Mouse (Mus musculus): ENCODE results near the gene Nipa2. TPM values are rescaled to one million over a fixed set of nuclear protein-coding genes. Genes with fewer than 3 reads are reported as not detected.

The Nipa2 gene
- total and polyA plus RNA-seq, 3 experiments = 26.3 to 28.6 TPM; not detected in 1

GRCm38 (mm10) chr7:55956054-55956453 is 6.2 kb downstream of the Nipa2 start:
- Histone ChIP-seq H3K4me3 (ENCODE audit: control insufficient read depth in 1 of 2, insufficient read depth in 1 of 2, low read depth in 2 of 2, low read length in 2 of 2) (no peak overlapping the region), H3K4me1 (ENCODE audit: control insufficient read depth in 1 of 2, insufficient read depth in 2 of 2, low read length in 2 of 2) (peaks cover 0 to 7% of the 10 kb centered on the region in 2 experiments; a peak in 3 of 4 replicates), H3K9ac (ENCODE audit: control insufficient read depth, low read depth, low read length, poor library complexity, severe bottlenecking) (no peak overlapping the region), H3K27me3 (ENCODE audit: control insufficient read depth in 1 of 2, insufficient read depth in 2 of 2, low read length in 2 of 2) (no peaks in the 10 kb centered on the region), H3K79me2 (ENCODE audit: control insufficient read depth, insufficient read depth, low read length, poor library complexity) (peaks cover 34% of the 10 kb centered on the region), H3K36me3 (ENCODE audit: control insufficient read depth in 1 of 2, insufficient read depth in 2 of 2, low read length in 2 of 2) (peaks cover 0 to 36% of the 10 kb centered on the region in 2 experiments; a peak in 3 of 4 replicates), H3K9me3 (replicated peaks; ENCODE audit: insufficient read depth, low read length) (no peaks in the 10 kb centered on the region), H3K27ac (ENCODE audit: control insufficient read depth, low read depth, low read length) (no peak overlapping the region)
- TF ChIP-seq ZKSCAN1 (IDR thresholded peaks at IDR 0.05; ENCODE audit: low read depth, low read length) (no peak), HCFC1 (IDR thresholded peaks at IDR 0.05; ENCODE audit: low read depth, low read length) (no peak)
- DNase-seq (ENCODE audit: low read depth, low spot score) = no peak

DNA sequence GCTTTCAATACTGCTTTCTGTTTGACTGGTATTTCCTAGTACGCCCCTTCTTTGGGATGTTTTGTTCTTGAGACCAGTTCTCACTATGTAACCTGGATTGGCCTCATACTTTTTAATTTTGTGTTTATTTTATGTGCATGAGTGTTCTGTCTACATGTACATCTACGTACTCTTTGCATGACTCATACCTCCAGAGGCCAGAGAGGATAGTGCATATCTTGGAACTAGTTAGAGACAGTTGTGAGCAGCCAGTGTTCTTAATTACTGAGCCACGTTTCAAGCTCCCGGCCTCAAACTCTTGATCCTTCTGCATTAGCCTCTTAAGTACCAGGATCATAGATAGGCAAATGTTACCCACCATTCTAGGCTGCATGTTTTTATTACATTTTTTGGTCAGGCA is 23.9 kb downstream of the Nipa2 start:
- Histone ChIP-seq H3K27ac (ENCODE audit: control insufficient read depth, low read depth, low read length) (no peak overlapping the region), H3K27me3 (ENCODE audit: control insufficient read depth in 1 of 2, insufficient read depth in 2 of 2, low read length in 2 of 2) (no peaks in the 10 kb centered on the region), H3K4me3 (ENCODE audit: control insufficient read depth in 1 of 2, insufficient read depth in 1 of 2, low read depth in 2 of 2, low read length in 2 of 2) (no peak overlapping the region), H3K36me3 (ENCODE audit: control insufficient read depth in 1 of 2, insufficient read depth in 2 of 2, low read length in 2 of 2) (peaks cover 4 to 11% of the 10 kb centered on the region in 2 experiments; a peak in 3 of 4 replicates), H3K9ac (ENCODE audit: control insufficient read depth, low read depth, low read length, poor library complexity, severe bottlenecking) (no peak overlapping the region), H3K79me2 (ENCODE audit: control insufficient read depth, insufficient read depth, low read length, poor library complexity) (no peaks in the 10 kb centered on the region), H3K4me1 (ENCODE audit: control insufficient read depth in 1 of 2, insufficient read depth in 2 of 2, low read length in 2 of 2) (no peaks in the 10 kb centered on the region; a peak in 1 of 4 replicates), H3K9me3 (replicated peaks; ENCODE audit: insufficient read depth, low read length) (no peaks in the 10 kb centered on the region)
- no peak for DNase-seq (ENCODE audit: low read depth, low spot score)
- TF ChIP-seq EP300 (IDR thresholded peaks at IDR 0.05; ENCODE audit: low read depth in 1 of 2, low read length in 2 of 2) = no peak
- no peak for TF ChIP-seq TAL1 (IDR thresholded peaks at IDR 0.05; ENCODE audit: low read length)
- TF ChIP-seq USF1 (IDR thresholded peaks at IDR 0.05; ENCODE audit: low read depth, low read length) = no peak
- no peak for TF ChIP-seq ZC3H11A (IDR thresholded peaks at IDR 0.05; ENCODE audit: low read depth, low read length)
- no peak for TF ChIP-seq KAT2A (conservative IDR thresholded peaks at IDR 0.05; ENCODE audit: low read depth, low read length)
- TF ChIP-seq HCFC1 (IDR thresholded peaks at IDR 0.05; ENCODE audit: low read depth, low read length) = no peak
- TF ChIP-seq NELFE (IDR thresholded peaks at IDR 0.05; ENCODE audit: low read depth, low read length) = no peak
- no peak for TF ChIP-seq ETS1 (IDR thresholded peaks at IDR 0.05; ENCODE audit: low read depth, low read length)
- TF ChIP-seq MAFK (IDR thresholded peaks at IDR 0.05; ENCODE audit: borderline replicate concordance, low read depth, low read length) = no peak
- no peak for TF ChIP-seq ZNF384 (IDR thresholded peaks at IDR 0.05; ENCODE audit: low read depth, low read length)
- TF ChIP-seq BHLHE40 (IDR thresholded peaks at IDR 0.05; ENCODE audit: borderline replicate concordance, low read depth, low read length) = no peak
- TF ChIP-seq ELF1 (IDR thresholded peaks at IDR 0.05; ENCODE audit: low read depth, low read length) = no peak
- no peak for TF ChIP-seq RCOR1 (IDR thresholded peaks at IDR 0.05; ENCODE audit: low read depth, low read length)
- no peak for TF ChIP-seq POLR2AphosphoS5 (IDR thresholded peaks at IDR 0.05; ENCODE audit: borderline replicate concordance, low read depth, low read length)
